Comparison of ENCODE assay signal across 10 mouse cellular contexts in genomic region chr14:122459332-122459731, GRCm38 (mm10). TPM values are rescaled to one million over a fixed set of nuclear protein-coding genes. Genes with fewer than 3 reads are reported as not detected.
"Had no signal": no experiment of that assay in that cellular context is flagged by ENCODE, and none has a peak within 500 bp of the region (broad histone marks: within the 10 kb centered on the region; RNA-seq: fewer than 3 reads in every experiment).

No protein-coding gene starts in this region.

RNA-seq across cellular contexts. Expression of gene Zic5, which starts 6.1 kb away (rescaled TPM):
- polyA plus RNA-seq: liver, embryonic 12.5 days; liver, embryonic 16.5 days; lung, embryonic 14.5 days; spleen, adult 2 months; stomach, embryonic 15.5 days; thymus, adult 2 months; urinary bladder, adult 2 months had no signal

RNA-seq across cellular contexts. Expression of gene Gm5089, which starts 8.4 kb away (rescaled TPM):
- polyA plus RNA-seq: kidney, embryonic 16.5 days; liver, embryonic 12.5 days; liver, embryonic 16.5 days; lung, embryonic 14.5 days; spleen, adult 2 months; stomach, embryonic 15.5 days; testis, adult 2 months; thymus, adult 2 months; urinary bladder, adult 2 months had no signal

RNA-seq across cellular contexts. Expression of gene Zic2, which starts 15.9 kb away (rescaled TPM):
- polyA plus RNA-seq: kidney, embryonic 16.5 days; liver, embryonic 12.5 days; liver, embryonic 16.5 days; lung, embryonic 14.5 days; spleen, adult 2 months; stomach, embryonic 15.5 days; thymus, adult 2 months had no signal

RNA-seq across cellular contexts. Expression of gene Gm10837, which starts 31.1 kb away (rescaled TPM):
- polyA plus RNA-seq: kidney, embryonic 16.5 days; limb, embryonic 15.5 days; liver, embryonic 12.5 days; liver, embryonic 16.5 days; lung, embryonic 14.5 days; spleen, adult 2 months; stomach, embryonic 15.5 days; testis, adult 2 months; thymus, adult 2 months; urinary bladder, adult 2 months had no signal
